Mouse (Mus musculus) heart, postnatal 25 days (tissue): ENCODE data around the gene March9. TPM values are rescaled to one million over a fixed set of nuclear protein-coding genes. Genes with fewer than 3 reads are reported as not detected.
"Not testable (repeated sequence)": the region's sequence is repeated elsewhere in the genome, so short reads cannot be mapped to it uniquely, and the experiment has no call there.

Source experiments
- DNase-seq: peaks from one replicate; pipeline ENCODE4 v3.0.0; 2022; ENCODE audit warnings: low spot score
- intact Hi-C: fragments of 180-260 bp; cut with DNase I; formaldehyde crosslinking; loops from one replicate; pipeline ENCODE4 v1.15.1; 2025
- total RNA-seq, 2 experiments: library from RNA; stranded (reverse); gene quantifications; 2 replicates each; pipeline ENCODE4 v1.2.3; 2021

March9 gene
- total RNA-seq, 2 experiments from 2014 or later = 2.3 to 2.5 TPM

DNA sequence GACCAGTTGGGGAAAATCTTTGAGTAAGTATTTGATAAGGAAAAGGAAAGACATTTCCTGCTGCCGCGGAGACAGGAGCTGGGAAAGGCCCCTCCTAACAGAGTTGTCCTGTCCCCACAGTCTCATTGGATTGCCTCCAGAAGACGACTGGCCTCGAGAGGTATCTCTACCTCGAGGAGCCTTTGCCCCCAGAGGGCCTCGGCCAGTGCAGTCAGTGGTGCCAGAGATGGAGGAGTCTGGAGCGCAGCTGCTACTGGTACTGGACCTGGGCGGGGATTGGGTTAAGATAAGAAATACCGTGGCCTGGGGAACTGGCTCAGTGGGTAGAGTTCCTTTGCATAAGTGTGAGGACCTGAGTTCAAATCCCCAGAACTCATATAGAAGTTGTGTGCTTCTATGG, 6.0 kb upstream of the March9 start:
- intact Hi-C loops = no loop called here
- no peak for DNase-seq

DNA sequence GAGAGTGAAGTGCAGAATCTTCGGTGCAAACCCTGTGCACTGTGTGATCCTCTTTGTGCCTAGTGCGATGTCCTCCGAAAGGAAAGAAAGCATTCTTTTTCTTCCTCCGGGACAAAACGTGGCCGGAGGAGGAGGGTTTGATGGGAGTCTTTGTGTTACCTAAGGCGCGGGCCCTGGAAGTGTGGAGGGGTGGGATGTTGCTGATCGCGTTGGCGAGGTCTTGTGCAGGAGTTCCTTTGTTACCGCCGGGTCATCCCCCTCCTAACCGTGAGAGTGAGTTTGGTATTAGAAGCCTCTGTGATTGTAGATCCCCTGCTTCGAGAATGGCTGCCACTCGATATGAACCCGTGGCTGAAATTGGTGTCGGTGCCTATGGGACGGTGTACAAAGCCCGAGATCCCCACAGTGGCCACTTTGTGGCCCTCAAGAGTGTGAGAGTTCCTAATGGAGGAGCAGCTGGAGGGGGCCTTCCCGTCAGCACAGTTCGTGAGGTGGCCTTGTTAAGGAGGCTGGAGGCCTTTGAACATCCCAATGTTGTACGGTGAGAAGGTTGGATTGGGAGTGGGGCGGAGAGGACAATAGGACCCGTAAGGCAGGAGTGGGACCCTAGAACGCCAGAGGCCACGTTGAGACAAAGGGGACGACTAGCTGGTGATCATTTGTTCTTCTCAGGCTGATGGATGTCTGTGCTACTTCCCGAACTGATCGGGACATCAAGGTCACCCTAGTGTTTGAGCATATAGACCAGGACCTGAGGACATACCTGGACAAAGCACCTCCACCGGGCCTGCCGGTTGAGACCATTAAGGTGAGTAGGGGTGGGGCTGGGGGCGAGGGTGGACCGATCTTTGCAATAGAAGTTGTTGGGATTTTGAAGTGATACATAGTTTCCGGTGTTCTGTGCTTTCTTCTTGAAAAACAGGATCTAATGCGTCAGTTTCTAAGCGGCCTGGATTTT, 4.2 kb upstream of the March9 start:
- intact Hi-C loops = no loop called here

DNA sequence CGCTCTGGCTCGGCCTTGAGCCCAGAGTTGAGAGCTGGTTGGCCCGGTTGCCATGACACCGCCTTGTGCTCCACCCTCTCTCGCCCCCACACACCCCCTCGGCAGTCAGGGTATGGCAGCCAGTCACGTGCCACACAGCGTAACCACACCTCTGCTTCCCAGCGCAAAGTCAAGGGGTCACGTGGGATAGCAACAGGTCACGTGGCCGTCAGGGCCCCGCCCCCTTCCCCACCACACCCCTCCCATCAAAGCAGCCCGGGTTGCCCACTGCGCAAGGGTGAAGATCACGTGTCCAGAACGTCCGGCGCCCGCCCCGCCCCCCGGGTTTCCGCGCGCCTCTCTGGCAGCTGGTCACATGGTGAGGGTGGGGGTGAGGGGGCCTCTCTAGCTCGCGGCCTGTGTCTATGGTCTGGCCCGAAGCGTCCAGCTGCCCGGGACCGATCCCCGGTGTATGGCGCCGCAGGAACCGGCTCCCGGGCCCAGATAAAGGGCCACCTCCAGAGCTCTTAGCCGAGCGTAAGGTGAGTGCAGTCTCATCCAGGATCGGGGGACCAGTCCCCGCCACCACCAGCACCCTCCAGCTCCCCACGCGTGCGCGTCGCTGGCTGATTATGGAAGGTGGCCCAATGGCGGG, 3.4 kb upstream of the March9 start, which contains the start of gene Cdk4:
TSS of gene Cdk4 (plus strand) at position 296 of the 634 bp plus-strand sequence.
- DNase-seq = peak; percentile 96
- intact Hi-C loops = no loop called here

More for the DNA sequence above, 4.2 kb upstream of the March9 start:
- DNase-seq = no peak

DNA sequence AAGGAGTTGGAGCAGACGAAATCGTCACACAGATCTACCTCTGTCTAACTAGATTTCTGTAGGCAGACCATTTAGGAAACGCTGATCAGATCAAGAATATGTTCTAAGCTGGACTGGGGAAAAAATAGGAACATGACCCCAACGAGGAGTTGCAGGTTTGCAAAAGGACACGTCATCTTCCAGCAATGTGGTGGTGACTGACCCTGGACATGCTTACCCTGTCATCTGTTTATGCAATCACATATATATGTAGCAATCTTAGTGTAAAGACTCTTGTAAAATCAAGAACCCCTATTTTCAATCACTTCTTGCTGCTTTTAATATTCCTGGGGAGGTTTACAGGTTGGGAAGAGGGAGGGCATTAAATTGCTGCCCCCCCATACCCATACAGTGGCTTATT, 2.5 kb upstream of the March9 start:
- no peak for DNase-seq
- intact Hi-C loops = no loop called here

DNA sequence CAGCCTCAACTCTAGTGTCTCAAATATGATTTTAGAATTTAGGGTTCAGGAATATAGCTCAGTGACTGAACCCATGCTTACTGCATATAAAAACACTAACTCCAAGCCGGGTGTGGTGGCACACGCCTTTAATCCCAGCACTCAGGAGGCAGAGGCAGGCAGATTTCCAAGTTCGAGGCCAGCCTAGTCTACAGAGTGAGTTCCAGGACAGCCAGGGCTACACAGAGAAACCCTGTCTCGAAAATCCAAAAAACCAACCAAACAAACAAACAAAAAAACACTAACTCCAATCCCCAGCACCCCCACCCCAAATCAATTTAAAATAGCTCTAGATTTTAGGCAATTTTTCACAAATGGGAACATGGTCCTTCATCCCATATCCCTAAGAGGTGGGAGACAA, 2.1 kb upstream of the March9 start:
- intact Hi-C loops = not testable (repeated sequence)

DNA sequence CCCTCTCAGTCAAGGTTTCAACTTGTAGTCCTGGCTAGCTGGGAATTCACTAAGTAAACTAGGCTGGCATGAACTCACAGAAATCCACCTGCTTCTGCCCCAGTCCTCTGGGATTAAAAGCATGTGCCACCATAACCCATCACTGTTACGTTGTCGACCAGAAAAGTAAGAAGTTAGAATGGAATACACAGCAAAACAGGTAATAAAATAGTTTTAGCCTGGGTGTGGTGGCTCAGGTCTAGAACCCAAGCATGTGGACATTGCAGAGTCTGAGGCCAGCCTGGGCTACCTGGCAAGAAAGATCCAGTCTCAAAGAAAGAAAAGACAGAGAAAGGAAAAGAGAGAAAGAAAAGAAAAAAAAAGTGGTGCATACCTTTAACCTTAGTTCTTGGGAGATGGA, 1.5 kb upstream of the March9 start:
- intact Hi-C loops = no loop called here
- DNase-seq = no peak

More for the DNA sequence above, 2.1 kb upstream of the March9 start:
- not testable (repeated sequence) for DNase-seq

DNA sequence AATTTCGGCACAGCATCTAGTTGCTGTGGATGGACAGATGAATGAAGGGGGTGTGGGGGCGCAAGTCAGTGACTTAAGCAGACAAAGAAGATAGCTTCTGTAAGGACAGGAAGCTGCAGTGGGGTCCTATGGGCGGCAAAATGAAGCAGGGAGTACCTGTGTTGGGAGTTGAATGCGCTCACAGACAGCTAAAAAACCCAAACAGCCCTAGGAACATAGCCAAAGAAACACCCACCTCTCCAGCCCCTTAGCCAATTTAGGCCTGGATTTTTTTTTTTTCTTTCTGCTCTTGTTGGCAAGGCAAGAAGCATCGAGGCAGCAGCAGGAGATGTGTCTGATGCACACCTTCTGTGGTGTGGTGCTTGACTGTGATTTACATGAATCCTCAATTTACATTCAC, 1.1 kb upstream of the March9 start:
- no peak for DNase-seq
- intact Hi-C loops = no loop called here

DNA sequence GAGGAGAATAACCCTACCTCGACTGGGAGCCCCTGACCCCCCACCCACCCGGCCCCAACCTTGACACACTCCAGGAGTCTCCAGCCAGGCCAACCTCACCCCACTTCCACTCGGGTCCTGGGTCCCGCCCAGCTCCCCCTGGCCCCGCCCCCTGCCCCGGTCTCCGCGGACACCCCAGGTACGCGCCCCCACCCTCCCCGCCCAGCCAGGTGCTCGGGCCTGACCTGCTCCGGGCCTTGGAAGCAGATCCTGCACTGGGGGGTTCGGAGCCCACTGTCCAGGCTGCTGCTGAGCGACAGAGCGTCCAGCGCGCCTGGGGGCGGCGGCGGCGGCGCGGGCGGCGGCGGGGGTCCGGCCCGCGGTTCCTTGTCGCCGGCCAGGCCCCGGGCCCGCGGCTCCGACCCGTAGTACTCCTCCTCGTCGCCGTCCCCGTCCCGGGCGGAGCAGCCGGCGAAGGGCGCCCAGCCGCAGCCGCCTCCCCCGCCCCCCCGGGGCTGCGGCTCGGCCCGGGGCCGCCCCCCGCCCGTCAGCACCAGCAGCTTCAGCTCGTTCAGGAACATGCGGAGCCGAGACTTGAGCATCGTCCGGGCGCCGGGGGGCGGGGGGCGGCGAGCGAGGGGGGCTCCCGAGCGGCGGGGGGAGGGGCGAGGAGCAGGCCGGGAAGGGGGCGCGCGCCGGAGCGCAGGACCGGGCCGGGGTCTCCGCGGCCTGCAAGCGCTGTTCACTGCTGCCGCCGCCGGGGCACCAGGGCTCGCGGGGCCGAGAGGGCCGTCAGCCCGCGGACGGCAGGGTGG, 613 bp downstream of the March9 start:
- no peak for DNase-seq
- intact Hi-C loops = no loop called here

DNA sequence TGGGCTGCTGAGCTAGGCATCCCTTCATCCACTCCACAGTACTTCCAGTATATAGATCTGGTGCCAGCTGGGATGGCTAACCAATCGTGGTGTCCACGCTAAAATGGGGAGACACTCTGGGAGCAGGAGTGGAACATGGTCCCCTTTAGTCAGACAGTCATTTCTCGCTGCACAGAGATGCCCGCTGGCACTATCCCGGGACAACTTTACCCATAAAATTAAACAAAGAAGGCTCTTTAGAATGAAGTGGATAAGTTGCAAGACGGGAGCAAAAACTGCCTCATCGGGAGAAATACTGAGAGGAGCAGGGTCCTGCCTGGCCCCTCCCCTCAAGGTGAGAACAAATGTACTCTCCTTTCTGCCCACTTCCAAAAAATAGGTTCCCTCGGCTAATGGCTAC, 1.3 kb downstream of the March9 start:
- DNase-seq = no peak
- intact Hi-C loops = no loop called here

DNA sequence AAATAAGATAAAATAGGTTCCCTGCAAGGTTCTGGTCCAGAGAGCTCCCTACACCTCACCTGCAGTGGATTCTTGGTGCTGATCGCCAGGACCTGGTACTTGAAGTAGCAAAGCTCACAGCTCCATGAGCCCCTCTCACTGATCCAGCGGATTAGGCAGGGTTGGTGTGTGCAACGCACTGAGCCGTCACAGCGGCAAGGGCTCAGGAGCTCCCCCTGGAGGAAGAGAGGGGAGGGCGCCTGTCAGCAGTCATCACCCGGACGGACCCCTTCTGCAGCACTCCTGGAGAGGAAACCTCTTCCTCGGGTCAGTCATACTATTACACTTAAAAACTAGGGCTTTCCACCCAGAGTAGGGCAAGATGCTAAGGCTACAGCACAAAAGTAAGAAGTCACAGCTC, 1.8 kb downstream of the March9 start:
- intact Hi-C loops = no loop called here
- DNase-seq = no peak

DNA sequence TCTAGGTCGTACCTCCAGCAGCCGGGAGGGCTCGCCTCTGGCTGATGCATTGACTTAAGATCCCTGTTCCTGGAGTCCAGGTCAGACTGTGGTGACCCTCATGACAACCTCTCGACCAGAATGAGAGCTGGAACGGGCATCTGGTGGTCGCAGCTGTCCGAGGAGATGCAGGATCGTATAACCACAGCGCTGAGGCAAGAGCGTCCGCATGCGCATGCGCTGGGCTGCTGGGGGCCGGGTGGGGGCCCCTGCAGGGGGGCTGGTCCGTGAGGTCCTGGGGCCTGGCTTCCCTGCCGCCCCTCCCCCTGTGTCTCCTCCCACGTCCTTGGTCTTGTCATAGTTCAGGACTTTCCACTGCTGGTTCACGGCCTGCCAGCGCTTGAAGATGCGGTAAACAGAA, 3.5 kb downstream of the March9 start:
- no peak for DNase-seq
- intact Hi-C loops = no loop called here

DNA sequence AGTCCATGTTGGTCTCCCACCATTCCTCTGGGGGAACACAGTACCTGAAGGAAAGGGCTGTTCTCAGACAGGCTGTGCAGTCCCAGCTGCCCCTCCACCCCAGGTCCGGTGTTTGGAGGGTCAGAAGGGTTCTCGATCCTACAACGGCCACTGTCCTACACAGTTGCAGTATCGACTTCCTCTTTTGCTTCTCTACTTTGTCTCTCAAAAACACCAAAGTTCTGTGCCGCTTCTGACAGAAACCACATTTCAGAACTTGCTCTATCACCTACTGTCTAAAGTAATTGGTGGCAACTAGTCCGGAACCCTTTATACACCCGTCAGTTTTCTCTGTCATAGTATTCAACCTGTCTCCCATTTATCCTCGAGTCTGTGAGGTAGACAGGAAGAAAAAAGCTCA, 4.6 kb downstream of the March9 start:
- no peak for DNase-seq
- intact Hi-C loops = no loop called here

DNA sequence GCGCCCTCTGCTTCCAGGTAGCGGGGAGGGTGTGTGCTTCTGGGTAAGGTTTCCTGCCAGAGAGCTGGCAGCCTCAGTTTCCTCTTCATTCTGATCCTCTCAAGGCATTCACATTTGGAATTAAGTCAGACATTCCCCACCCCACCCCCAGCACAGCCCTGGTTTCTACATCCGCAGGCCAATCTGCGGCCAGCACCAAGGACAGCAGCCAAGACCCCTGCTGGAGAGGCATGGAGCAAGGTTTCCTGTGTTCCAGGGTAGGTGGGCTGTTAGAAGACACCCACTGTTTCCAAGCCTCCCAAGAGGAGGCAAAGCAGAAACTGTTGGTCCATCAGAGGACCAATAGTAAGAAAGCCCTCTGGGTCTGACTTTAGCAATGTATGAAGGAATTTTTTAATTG, 5.3 kb downstream of the March9 start:
- DNase-seq = no peak
- intact Hi-C loops = no loop called here

DNA sequence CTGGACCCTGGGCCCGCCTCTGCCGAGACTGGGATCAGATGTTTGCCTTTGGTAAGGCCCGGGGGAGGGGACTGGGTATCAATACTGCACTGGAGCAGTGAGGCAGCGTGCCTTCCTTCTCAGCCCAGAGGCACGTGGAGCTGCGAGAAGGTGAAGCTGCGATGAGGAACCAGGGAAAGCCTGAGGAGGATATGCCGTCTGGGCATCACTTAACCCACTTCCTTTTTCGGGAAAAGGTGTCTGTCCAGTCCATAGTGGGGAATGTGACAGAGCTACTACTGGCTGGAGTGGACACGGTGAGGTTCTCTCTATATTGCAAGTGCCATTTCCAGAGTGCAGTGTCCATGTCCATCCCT, 9.9 kb downstream of the March9 start:
- intact Hi-C loops = no loop called here
- no peak for DNase-seq

DNA sequence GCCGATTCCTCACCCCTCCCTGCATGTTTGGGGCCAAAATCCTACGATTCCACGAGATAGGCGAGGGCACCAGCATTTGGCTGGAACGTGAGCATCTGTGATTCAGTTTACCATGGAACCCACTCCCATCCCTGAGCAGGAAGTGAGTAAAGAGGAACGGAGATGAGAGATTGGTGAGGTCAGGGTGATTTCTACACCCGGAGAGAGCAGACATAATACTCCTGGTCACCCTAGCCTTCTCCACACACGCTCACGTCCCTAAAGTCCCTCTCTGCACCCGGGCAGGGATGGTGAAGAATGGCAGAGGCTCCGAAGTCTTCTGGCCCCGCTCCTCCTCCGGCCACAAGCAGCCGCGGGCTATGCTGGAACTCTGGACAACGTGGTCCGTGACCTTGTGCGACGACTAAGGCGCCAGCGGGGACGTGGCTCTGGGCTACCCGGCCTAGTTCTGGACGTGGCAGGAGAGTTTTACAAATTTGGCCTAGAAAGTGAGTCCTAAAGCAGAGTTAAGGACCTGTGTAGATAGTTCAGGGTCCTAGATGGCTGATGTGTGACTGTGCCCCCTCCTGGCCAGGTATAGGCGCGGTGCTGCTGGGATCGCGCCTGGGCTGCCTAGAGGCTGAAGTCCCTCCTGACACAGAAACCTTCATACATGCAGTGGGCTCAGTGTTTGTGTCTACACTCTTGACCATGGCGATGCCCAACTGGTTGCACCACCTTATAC, 10.4 kb downstream of the March9 start:
- intact Hi-C loops = no loop called here
- no peak for DNase-seq

DNA sequence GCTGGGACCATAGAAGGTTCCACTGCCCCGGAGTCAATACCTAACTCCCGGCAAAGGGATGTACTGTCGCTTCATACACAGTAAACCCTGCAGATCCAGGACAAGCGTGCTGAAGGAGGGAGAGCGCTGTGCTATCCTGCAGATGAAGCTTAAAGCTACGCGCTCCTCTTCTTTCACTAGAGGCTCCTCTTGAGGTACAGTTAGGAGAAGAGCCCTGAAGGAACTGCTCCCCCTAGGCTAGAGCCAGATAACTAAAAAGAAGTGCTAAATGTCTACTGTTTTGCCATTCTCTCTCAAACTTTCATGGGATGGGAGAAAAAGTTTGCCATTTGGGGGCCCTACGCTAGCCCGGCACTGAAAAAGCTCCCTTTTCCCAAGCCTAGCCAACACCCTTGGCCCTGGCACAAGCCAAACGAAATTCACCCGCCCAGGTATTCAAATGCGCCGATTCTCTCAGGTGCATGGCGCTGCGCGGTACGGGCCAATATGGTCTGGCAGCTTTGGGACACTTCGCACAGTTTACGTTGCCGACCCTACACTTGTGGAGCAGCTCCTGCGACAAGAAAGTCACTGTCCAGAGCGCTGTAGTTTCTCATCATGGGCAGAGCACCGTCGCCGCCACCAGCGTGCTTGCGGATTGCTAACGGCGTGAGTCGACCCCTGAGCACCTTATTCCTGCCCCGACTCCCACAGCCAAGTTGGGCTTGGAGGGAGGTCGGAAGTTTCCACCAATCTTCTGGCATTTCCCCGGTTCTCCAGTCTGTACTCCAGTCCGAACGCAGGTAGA, 11.2 kb downstream of the March9 start:
- intact Hi-C loops = no loop called here
- DNase-seq = no peak

DNA sequence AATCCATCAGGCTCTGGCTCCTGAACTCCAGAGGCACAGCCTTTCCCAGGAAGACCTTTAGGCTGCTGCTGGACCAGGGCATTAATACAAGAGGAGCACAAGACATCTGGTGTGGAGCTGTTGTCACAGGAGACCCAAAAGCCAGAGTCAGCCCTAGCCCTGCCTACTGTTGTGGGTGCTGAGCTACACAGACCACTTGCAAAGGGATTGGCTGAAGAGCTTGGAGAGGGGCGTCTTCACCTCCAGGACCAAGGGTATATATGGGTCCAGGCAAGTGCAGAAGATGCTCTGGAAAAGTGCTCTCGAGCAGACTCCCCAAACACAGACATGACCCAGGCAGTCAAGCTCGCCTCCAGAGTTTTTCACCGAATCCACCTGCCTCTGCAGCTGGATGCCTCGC, 12.0 kb downstream of the March9 start, which contains the start of gene Cyp27b1:
TSS of gene Cyp27b1 (plus strand) at position 297 of the 400 bp plus-strand sequence.
- intact Hi-C loops = no loop called here
- no peak for DNase-seq

DNA sequence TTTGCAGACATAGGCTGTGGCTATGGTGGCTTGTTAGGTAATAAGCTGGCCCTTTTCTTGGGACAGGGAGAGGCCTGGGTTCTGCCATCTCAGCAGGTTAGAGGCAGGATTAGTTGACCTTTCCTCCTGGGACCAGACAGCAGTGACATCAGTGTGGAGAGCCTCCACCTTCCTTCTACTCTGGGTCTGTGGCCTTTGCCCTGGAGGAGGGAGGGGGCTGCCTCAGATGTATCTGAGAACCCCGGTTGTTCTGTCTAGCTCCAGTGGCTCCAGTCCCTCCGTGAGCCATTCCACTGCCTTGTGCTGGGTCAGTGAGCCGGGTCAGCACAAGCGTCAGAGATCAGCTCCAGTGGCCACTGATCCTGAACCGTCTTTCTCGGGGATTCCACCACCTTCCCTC, 16.8 kb downstream of the March9 start:
- intact Hi-C loops = no loop called here
- no peak for DNase-seq

DNA sequence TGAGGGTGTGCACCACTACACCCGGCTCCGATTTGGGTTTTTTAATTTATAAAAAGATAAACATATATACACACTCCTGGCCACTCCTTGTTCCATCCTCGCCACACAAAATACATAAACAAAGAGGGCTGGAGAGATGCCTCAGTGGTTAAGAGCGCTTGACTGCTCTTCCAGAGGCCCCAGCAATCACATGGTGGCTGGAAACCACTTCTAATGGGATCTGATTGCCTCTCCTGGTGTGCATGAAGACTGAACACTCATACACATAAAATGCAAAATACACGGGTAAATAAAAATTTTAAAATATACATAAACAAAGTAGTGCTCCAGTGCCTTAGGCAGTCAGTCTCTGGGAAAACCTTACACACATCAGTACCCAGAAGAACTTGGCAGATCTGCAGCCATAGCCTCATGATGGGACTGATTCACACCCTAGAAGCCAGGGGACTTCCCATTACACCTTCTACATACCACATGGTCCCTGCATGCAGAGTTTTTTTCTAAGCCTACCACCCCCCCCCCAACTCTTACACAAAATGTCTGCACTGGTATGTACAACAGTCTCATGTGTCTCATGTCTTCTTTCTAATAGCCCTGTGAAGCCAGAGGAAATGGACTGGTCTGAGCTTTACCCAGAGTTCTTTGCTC, 17.4 kb downstream of the March9 start:
- intact Hi-C loops = no loop called here
- no peak for DNase-seq
